Mouse (Mus musculus) heart, adult 2 months (tissue): ENCODE results near the gene Car8.
"Not testable (repeated sequence)": the region's sequence is repeated elsewhere in the genome, so short reads cannot be mapped to it uniquely, and the experiment has no call there.

Experiments used
- CTCF ChIP-seq: fragments of 200-600 bp; IDR thresholded peaks from 2 replicates; pipeline ENCODE4 v1.8.1; 2022; ENCODE audit warnings: antibody characterized with exemption, mild to moderate bottlenecking, moderate library complexity
- POLR2A ChIP-seq: fragments of 200-500 bp; IDR thresholded peaks from 2 replicates; pipeline ENCODE4 v1.6.1; 2011; ENCODE audit warnings: mild to moderate bottlenecking, low read depth, low read length, control low read depth; ENCODE audit not compliant: insufficient read depth

GRCm38 (mm10) chr4:8153926-8154325 lies 84.9 kb downstream of the Car8 start:
- TF ChIP-seq CTCF, POLR2A: not testable (repeated sequence)
